Mouse (Mus musculus): Measurements from ENCODE around the gene Ms4a4c.
"Not testable (repeated sequence)": the region's sequence is repeated elsewhere in the genome, so short reads cannot be mapped to it uniquely, and the experiment has no call there.

Gene Ms4a4c

GRCm38 (mm10) chr19:11404527-11404926, at the start of gene Ms4a4c:
Gene Ms4a4c, plus strand, starts transcription at chr19:11404770.
- DNase-seq, result no peak

GRCm38 (mm10) chr19:11355730-11356129, 48.8 kb upstream of the Ms4a4c start:
- DNase-seq, result no peak

- no peak for DNase-seq
Observed at GRCm38 (mm10) chr19:11360106-11360505, 44.5 kb upstream of the Ms4a4c start.

GRCm38 (mm10) chr19:11362002-11362401, 42.6 kb upstream of the Ms4a4c start:
- no peak for DNase-seq

GRCm38 (mm10) chr19:11368310-11368709, 36.3 kb upstream of the Ms4a4c start:
- DNase-seq, result no peak

- no peak for DNase-seq
Observed at GRCm38 (mm10) chr19:11371181-11371580, 33.4 kb upstream of the Ms4a4c start.

GRCm38 (mm10) chr19:11375273-11375672, 29.3 kb upstream of the Ms4a4c start, which contains the start of gene Ms4a4a:
Gene Ms4a4a, plus strand, starts transcription at chr19:11375523.
- DNase-seq, result no peak

- no peak for DNase-seq
Observed at GRCm38 (mm10) chr19:11376399-11376798, 28.2 kb upstream of the Ms4a4c start.

- DNase-seq, result no peak
Observed at GRCm38 (mm10) chr19:11387109-11387508, 17.5 kb upstream of the Ms4a4c start.

- DNase-seq, result no peak
Observed at GRCm38 (mm10) chr19:11387685-11388084, 16.9 kb upstream of the Ms4a4c start.

GRCm38 (mm10) chr19:11388949-11389348, 15.6 kb upstream of the Ms4a4c start:
- DNase-seq, result no peak

GRCm38 (mm10) chr19:11395769-11396168, 8.8 kb upstream of the Ms4a4c start:
- no peak for DNase-seq

GRCm38 (mm10) chr19:11407428-11407827, 2.9 kb downstream of the Ms4a4c start:
- DNase-seq, result no peak

- DNase-seq, result no peak
Observed at GRCm38 (mm10) chr19:11408591-11408990, 4.0 kb downstream of the Ms4a4c start.

GRCm38 (mm10) chr19:11411640-11412039, 7.1 kb downstream of the Ms4a4c start:
- DNase-seq, result no peak

GRCm38 (mm10) chr19:11414084-11414483, 9.5 kb downstream of the Ms4a4c start:
- DNase-seq, result no peak

GRCm38 (mm10) chr19:11415581-11415980, 11.0 kb downstream of the Ms4a4c start:
- DNase-seq, result no peak

- not testable (repeated sequence) for DNase-seq
Observed at GRCm38 (mm10) chr19:11418865-11419264, 14.3 kb downstream of the Ms4a4c start.

- DNase-seq, result not testable (repeated sequence)
Observed at GRCm38 (mm10) chr19:11431209-11431608, 26.6 kb downstream of the Ms4a4c start.

GRCm38 (mm10) chr19:11435058-11435834, 30.7 kb downstream of the Ms4a4c start:
- DNase-seq, result no peak

GRCm38 (mm10) chr19:11443338-11443737, 38.8 kb downstream of the Ms4a4c start, which contains the start of gene Ms4a4b:
Gene Ms4a4b, plus strand, starts transcription at chr19:11443553.
- no peak for DNase-seq

GRCm38 (mm10) chr19:11443964-11444363, 39.4 kb downstream of the Ms4a4c start:
- no peak for DNase-seq

- no peak for DNase-seq
Observed at GRCm38 (mm10) chr19:11447238-11447637, 42.7 kb downstream of the Ms4a4c start.

GRCm38 (mm10) chr19:11459041-11459440, 54.5 kb downstream of the Ms4a4c start:
- DNase-seq, result not testable (repeated sequence)

GRCm38 (mm10) chr19:11464795-11465194, 60.2 kb downstream of the Ms4a4c start:
- not testable (repeated sequence) for DNase-seq

Data from embryo, embryonic 11 days (tissue).